Mouse (Mus musculus) intestine, embryonic 14.5 days (tissue): Measurements from ENCODE around the gene Gmpr2. TPM values are rescaled to one million over a fixed set of nuclear protein-coding genes. Genes with fewer than 3 reads are reported as not detected.

ENCODE experiments used
- ATAC-seq: fragments of 200-750 bp; cut with Nextera tagmentation; replicated peaks from 2 replicates; pipeline ENCODE4 v1.8.0; 2017; ENCODE audit warnings: low read depth, moderate number of reproducible peaks, moderate TSS enrichment, moderate library complexity; ENCODE audit not compliant: low FRiP score, low TSS enrichment
- DNase-seq: peaks from one replicate; pipeline ENCODE4 v3.0.0-alpha.2; 2018; ENCODE audit warnings: low spot score
- H3K27ac ChIP-seq: fragments of 300-500 bp; sonication (generic); 2 replicates; pipeline ENCODE4 v1.5.1; 2014; ENCODE audit warnings: low read depth, mild to moderate bottlenecking, control low read depth
- H3K27me3 ChIP-seq: fragments of 300-500 bp; sonication (generic); replicated peaks from 2 replicates; pipeline ENCODE4 v1.6.1; 2014; ENCODE audit warnings: low read length, control low read depth; ENCODE audit not compliant: control insufficient read depth, insufficient read depth
- H3K36me3 ChIP-seq: fragments of 300-500 bp; sonication (generic); 2 replicates; pipeline ENCODE4 v1.6.1; 2014; ENCODE audit warnings: low read length, control low read depth; ENCODE audit not compliant: control insufficient read depth, insufficient read depth
- H3K4me1 ChIP-seq: fragments of 300-500 bp; sonication (generic); replicated peaks from 2 replicates; pipeline ENCODE4 v1.6.1; 2014; ENCODE audit warnings: low read length, control low read depth, mixed read lengths; ENCODE audit not compliant: control insufficient read depth, insufficient read depth
- H3K4me2 ChIP-seq: fragments of 300-500 bp; sonication (generic); 2 replicates; pipeline ENCODE4 v1.6.1; 2014; ENCODE audit warnings: low read length
- H3K4me3 ChIP-seq: fragments of 300-500 bp; sonication (generic); 2 replicates; pipeline ENCODE4 v1.5.1; 2014; ENCODE audit warnings: low read depth, low read length, control low read depth, mixed read lengths
- H3K9ac ChIP-seq: fragments of 300-500 bp; sonication (generic); 2 replicates; pipeline ENCODE4 v1.6.1; 2014; ENCODE audit warnings: mild to moderate bottlenecking, low read length
- H3K9me3 ChIP-seq: fragments of 300-500 bp; sonication (generic); 2 replicates; pipeline ENCODE4 v1.6.1; 2016; ENCODE audit warnings: low read length, control low read depth; ENCODE audit not compliant: control insufficient read depth
- WGBS: fragments of 180-500 bp; shearing (Covaris S2); extraction: QIAGEN DNeasy Blood & Tissue Kit; methylation state at CpG from one replicate; pipeline ENCODE4 v1.1.7; 2014; 5-methylcytosine and 5-hydroxymethylcytosine counted together
- polyA plus RNA-seq: library from polyadenylated mRNA; unstranded; fragments of >200 nt; fragmentation: Nextera tagmentation; extraction: Ambion mirVana; gene quantifications from 2 replicates; pipeline ENCODE4 v1.2.1, GENCODE M21; 2014

The Gmpr2 gene
- polyA plus RNA-seq, 1 experiment from 2014 or later: 53.5 TPM

GRCm38 (mm10) chr14:55723433-55723832, 51.7 kb downstream of the Gmpr2 start:
- peaks cover 3% of the 10 kb centered on the region; the same call in 1 of the 2 replicates for H3K4me1 ChIP-seq
- no peaks in the 10 kb centered on the region for H3K9me3 ChIP-seq
- H3K27ac ChIP-seq: no peak overlapping the region
- H3K9ac ChIP-seq: no peak overlapping the region
- H3K4me3 ChIP-seq: no peak overlapping the region
- peaks cover 11% of the 10 kb centered on the region for H3K36me3 ChIP-seq
- DNase-seq (no peak), ATAC-seq (no peak)
- no peaks in the 10 kb centered on the region for H3K27me3 ChIP-seq
- H3K4me2 ChIP-seq: no peak overlapping the region
- WGBS: 95% methylated on average over 7 of the region's 7 CpGs

GRCm38 (mm10) chr14:55724411-55724871, 52.7 kb downstream of the Gmpr2 start:
- 58% methylated on average over 8 of the region's 8 CpGs for WGBS
- peaks cover 3% of the 10 kb centered on the region; the same call in 1 of the 2 replicates for H3K4me1 ChIP-seq
- ATAC-seq: no peak
- DNase-seq: no peak
- no peak overlapping the region for H3K27ac ChIP-seq
- H3K9ac ChIP-seq: no peak overlapping the region
- no peaks in the 10 kb centered on the region for H3K27me3 ChIP-seq
- no peaks in the 10 kb centered on the region for H3K9me3 ChIP-seq
- no peak overlapping the region for H3K4me3 ChIP-seq
- H3K4me2 ChIP-seq: no peak overlapping the region
- peaks cover 1% of the 10 kb centered on the region; the same call in 1 of the 2 replicates for H3K36me3 ChIP-seq

- no peak overlapping the region for H3K4me2 ChIP-seq
- no peaks in the 10 kb centered on the region for H3K27me3 ChIP-seq
- ATAC-seq: no peak
- peaks cover 3% of the 10 kb centered on the region; the same call in 1 of the 2 replicates for H3K4me1 ChIP-seq
- H3K27ac ChIP-seq: no peak overlapping the region
- H3K9ac ChIP-seq: no peak overlapping the region
- no peak for DNase-seq
- no peak overlapping the region for H3K4me3 ChIP-seq
- no peaks in the 10 kb centered on the region for H3K9me3 ChIP-seq
- no peaks in the 10 kb centered on the region for H3K36me3 ChIP-seq
These were observed 54.5 kb downstream of the Gmpr2 start for GRCm38 (mm10) chr14:55726261-55726660.

- DNase-seq (no peak), ATAC-seq (no peak)
- no peak overlapping the region for H3K9ac ChIP-seq
- no peaks in the 10 kb centered on the region for H3K27me3 ChIP-seq
- H3K9me3 ChIP-seq: no peaks in the 10 kb centered on the region
- H3K4me1 ChIP-seq: no peaks in the 10 kb centered on the region
- H3K36me3 ChIP-seq: no peaks in the 10 kb centered on the region
- H3K4me2 ChIP-seq: no peak overlapping the region
- 61% methylated on average over 8 of the region's 8 CpGs for WGBS
- H3K27ac ChIP-seq: no peak overlapping the region
- no peak overlapping the region for H3K4me3 ChIP-seq
These were observed 56.3 kb downstream of the Gmpr2 start for GRCm38 (mm10) chr14:55727889-55728685.

Other genes with a start within 250 kb of the Gmpr2 start
- gene Dhrs4, start 193.2 kb upstream of the Gmpr2 start, polyA plus RNA-seq: 61.0 and 72.1 TPM in 2 replicates
- gene Carmil3, start 181.3 kb upstream of the Gmpr2 start, polyA plus RNA-seq: 2.5 and 3.3 TPM in 2 replicates
- 0.37 and 0.48 TPM in 2 replicates for gene Cpne6, start 161.5 kb upstream of the Gmpr2 start, polyA plus RNA-seq
- gene Nrl, start 147.0 kb upstream of the Gmpr2 start, polyA plus RNA-seq: not detected in 2 replicates
- 42.8 and 47.4 TPM in 2 replicates for gene Pck2, start 131.7 kb upstream of the Gmpr2 start, polyA plus RNA-seq
- 70.9 and 71.5 TPM in 2 replicates for gene Dcaf11, start 111.9 kb upstream of the Gmpr2 start, polyA plus RNA-seq
- gene A730061H03Rik, start 111.5 kb upstream of the Gmpr2 start, polyA plus RNA-seq: 0.64 and 0.81 TPM in 2 replicates
- 0.19 and 0.43 TPM in 2 replicates for gene Fitm1, start 96.3 kb upstream of the Gmpr2 start, polyA plus RNA-seq
- 200 TPM in 2 replicates for gene Psme1, start 93.8 kb upstream of the Gmpr2 start, polyA plus RNA-seq
- 6.3 and 7.0 TPM in 2 replicates for gene Emc9, start 86.6 kb upstream of the Gmpr2 start, polyA plus RNA-seq
- 331 and 332 TPM in 2 replicates for gene Psme2, start 80.8 kb upstream of the Gmpr2 start, polyA plus RNA-seq
- gene Rnf31, start 80.2 kb upstream of the Gmpr2 start, polyA plus RNA-seq: 15.9 and 20.1 TPM in 2 replicates
- gene Irf9, start 68.4 kb upstream of the Gmpr2 start, polyA plus RNA-seq: 8.9 and 9.1 TPM in 2 replicates
- 6.2 and 8.1 TPM in 2 replicates for gene Rec8, start 53.9 kb upstream of the Gmpr2 start, polyA plus RNA-seq
- gene Ipo4, start 36.0 kb upstream of the Gmpr2 start, polyA plus RNA-seq: 93.6 and 95.7 TPM in 2 replicates
- 1.6 and 1.9 TPM in 2 replicates for gene Gm49378, start 34.0 kb upstream of the Gmpr2 start, polyA plus RNA-seq
- 112 and 114 TPM in 2 replicates for gene Tm9sf1, start 28.1 kb upstream of the Gmpr2 start, polyA plus RNA-seq
- gene Tssk4, start 21.8 kb upstream of the Gmpr2 start, polyA plus RNA-seq: 1.7 and 1.9 TPM in 2 replicates
- 53.8 and 58.9 TPM in 2 replicates for gene Mdp1, start 11.4 kb upstream of the Gmpr2 start, polyA plus RNA-seq
- gene Nedd8, start 183 bp downstream of the Gmpr2 start, polyA plus RNA-seq: 547 and 563 TPM in 2 replicates
- 46.4 and 49.1 TPM in 2 replicates for gene Tinf2, start 9.9 kb downstream of the Gmpr2 start, polyA plus RNA-seq
- 1.3 and 1.6 TPM in 2 replicates for gene Tgm1, start 42.0 kb downstream of the Gmpr2 start, polyA plus RNA-seq
- gene Rabggta, start 50.3 kb downstream of the Gmpr2 start, polyA plus RNA-seq: 29.7 and 32.7 TPM in 2 replicates
- 81.9 and 84.3 TPM in 2 replicates for gene Dhrs1, start 73.7 kb downstream of the Gmpr2 start, polyA plus RNA-seq
- 42.8 and 45.0 TPM in 2 replicates for gene Nop9, start 73.8 kb downstream of the Gmpr2 start, polyA plus RNA-seq
- gene Cideb, start 86.5 kb downstream of the Gmpr2 start, polyA plus RNA-seq: 5.4 and 8.1 TPM in 2 replicates
- 0.08 and 0.65 TPM in 2 replicates for gene Ltb4r2, start 89.5 kb downstream of the Gmpr2 start, polyA plus RNA-seq
- gene Ltb4r1, start 94.0 kb downstream of the Gmpr2 start, polyA plus RNA-seq: 0.30 and 0.38 TPM in 2 replicates
- 5.8 and 7.2 TPM in 2 replicates for gene Adcy4, start 112.2 kb downstream of the Gmpr2 start, polyA plus RNA-seq
- 48.5 and 51.7 TPM in 2 replicates for gene Ripk3, start 116.9 kb downstream of the Gmpr2 start, polyA plus RNA-seq
- gene Nfatc4, start 151.2 kb downstream of the Gmpr2 start, polyA plus RNA-seq: 34.3 and 37.4 TPM in 2 replicates
- 15.9 and 18.6 TPM in 2 replicates for gene Nynrin, start 182.1 kb downstream of the Gmpr2 start, polyA plus RNA-seq
- 0.18 and 0.23 TPM in 2 replicates for gene Cbln3, start 212.5 kb downstream of the Gmpr2 start, polyA plus RNA-seq
- gene Khnyn, start 213.0 kb downstream of the Gmpr2 start, polyA plus RNA-seq: 10.4 and 11.2 TPM in 2 replicates
- 66.2 and 70.4 TPM in 2 replicates for gene Sdr39u1, start 228.4 kb downstream of the Gmpr2 start, polyA plus RNA-seq